Mouse (Mus musculus) kidney, adult 2 months (tissue): ENCODE data around the gene Krba1.

Experiments
- CTCF ChIP-seq: fragments of 200-500 bp; conservative IDR thresholded peaks from 2 replicates; pipeline ENCODE4 v1.5.1; 2011; ENCODE audit warnings: low read depth, mild to moderate bottlenecking, control low read depth, low read length, moderate library complexity, mixed read lengths; ENCODE audit not compliant: insufficient read depth, insufficient read length
- POLR2A ChIP-seq: fragments of 200-500 bp; IDR thresholded peaks from one replicate; pipeline ENCODE4 v1.6.1; 2011; ENCODE audit warnings: low read depth, low read length, control low read depth

DNA sequence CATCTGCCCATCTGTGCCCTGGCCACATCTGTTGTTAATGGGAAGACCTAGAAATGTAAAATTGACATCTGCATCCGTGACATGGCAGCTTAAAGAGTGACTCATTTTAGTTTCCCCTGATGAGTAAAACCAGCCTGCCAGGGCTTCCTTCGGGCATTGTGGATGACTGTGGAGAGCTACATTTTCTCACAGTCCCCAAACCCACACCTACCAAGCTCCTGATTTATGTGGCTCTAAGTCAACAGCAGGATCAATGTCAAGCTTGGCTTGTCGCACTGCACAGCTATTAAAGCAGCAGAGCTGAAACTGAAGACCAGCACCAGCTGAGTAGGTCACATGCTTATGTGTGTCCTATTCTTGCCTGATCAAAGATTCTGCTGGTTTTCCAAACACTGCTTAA is 15.2 kb downstream of the Krba1 start:
- TF ChIP-seq CTCF: no peak
- no peak for TF ChIP-seq POLR2A
